Mouse (Mus musculus) gastrocnemius, postnatal 10 days (tissue): Measurements from ENCODE around the gene Tmem202. TPM values are rescaled to one million over a fixed set of nuclear protein-coding genes. Genes with fewer than 3 reads are reported as not detected.

Experiments used
- DNase-seq: peaks from one replicate; pipeline ENCODE4 v3.0.0; 2021; ENCODE audit warnings: mixed read lengths
- total RNA-seq, 2 experiments: library from RNA; stranded (reverse); gene quantifications; 2 replicates each; pipeline ENCODE4 v1.2.3; 2021

Tmem202 gene
- total RNA-seq, 2 experiments from 2014 or later, result 0.56 to 0.63 TPM

DNA sequence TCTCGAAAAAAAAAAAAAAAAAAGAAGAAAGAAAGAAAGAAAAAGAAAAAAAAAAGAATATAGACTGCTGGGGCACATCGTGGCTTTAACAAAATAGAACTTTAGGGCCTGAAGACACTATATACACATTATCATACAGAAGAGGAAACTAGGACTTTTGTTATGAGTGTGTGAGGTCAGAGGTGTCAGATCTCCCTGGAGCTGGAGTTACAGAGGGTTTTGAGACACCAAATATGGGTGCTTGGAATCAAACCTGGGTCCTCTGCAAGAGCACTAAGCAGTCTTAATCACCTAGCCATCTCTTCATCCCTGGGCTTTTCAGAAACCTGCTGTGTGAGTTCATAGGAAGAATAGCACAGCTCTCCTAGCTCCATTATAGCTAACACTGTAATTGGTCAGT is 6.2 kb downstream of the Tmem202 start:
- no peak for DNase-seq

DNA sequence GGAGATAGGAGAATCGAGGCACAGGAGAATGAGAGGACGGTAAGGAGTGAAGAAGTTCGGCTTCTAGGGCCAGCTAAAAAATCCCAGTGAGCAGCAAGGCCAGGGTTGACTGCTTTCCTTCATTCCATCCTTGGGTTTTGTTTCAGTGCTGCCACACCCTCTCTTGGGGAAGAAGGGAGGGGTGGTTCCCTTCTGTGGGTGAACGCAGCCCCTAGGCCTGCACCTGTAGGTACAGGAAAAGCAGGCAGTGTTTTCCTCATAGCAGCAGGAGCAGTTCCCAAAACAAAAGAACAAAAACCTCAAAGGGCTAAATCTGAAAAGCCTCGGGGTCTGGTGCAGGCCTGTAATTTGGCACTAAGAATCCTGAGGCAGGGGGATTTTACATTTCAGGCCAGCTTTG is 8.0 kb downstream of the Tmem202 start:
- no peak for DNase-seq

DNA sequence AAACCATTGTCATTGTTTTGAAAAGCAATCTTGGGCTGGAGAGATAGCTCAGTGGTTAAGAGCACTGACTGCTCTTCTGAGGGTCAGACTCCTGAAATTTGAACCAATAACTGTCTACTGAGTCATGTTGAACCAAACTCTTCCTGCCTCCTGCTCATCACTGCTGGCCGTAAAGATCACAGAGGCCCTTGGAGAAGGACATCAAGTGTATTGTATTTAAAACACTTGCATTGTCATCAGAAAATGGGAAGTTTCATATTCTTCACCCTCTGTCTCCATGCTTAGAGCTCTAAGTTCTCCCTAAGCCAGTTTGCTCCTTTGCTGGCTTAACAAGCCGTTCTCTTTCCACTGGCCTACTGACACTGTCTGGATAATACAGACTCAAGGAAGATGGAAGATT is 11.4 kb downstream of the Tmem202 start:
- DNase-seq, result no peak

DNA sequence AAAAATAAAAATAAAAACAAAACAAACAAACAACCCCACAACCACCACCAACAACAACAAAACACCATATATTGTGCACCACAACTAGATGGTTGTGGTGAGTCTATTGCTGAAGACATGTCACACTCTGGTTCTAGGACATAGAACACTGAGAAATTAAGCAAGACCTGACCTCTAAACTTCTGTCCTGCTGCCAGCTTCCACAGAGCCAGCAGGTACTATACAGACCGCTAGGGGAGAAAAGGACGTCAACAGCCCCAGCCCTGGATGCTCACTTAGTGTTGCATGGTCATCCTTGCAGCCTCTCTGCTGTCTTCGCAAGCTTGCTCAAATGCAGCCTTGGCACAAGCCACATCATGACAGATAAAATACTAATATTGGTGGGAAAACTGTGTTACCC is 12.1 kb downstream of the Tmem202 start:
- no peak for DNase-seq

DNA sequence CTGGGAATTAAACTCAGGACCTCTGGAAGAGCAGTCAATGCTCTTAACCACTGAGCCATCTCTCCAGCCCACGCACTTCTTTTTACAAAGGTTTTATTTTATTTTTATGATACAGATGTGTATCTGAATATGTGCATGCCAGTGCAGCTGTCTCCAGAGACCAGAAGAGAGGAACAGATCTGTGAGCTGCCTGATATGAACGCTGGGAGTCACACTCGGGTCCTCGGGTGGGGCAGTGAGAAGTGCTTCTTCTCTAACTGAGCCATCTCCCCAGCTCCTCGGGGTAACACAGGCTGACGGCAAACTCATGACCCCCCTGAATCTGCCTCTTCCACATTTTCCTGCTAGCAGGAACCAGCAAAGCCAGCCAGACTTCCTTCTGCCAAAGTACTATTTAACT is 12.9 kb downstream of the Tmem202 start:
- no peak for DNase-seq

DNA sequence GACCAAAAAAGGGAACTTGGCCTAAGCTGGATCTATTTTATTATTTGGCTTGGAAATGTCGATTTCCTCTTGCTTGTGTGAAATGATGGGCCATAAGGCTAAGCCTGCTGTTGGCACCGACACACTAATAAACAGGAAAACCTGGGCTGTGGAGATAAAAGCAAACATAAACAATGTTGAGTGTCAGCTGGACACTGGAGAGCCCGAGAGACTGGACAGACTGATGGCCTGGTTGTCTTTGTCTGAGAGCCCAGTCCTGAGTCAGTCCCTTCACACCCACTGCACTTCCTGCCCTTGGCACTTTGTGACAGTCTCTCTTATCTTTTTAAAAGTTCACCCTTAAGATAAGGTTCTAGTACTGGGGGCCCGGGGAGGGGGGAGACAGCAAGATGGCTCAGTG is 16.7 kb downstream of the Tmem202 start:
- no peak for DNase-seq

DNA sequence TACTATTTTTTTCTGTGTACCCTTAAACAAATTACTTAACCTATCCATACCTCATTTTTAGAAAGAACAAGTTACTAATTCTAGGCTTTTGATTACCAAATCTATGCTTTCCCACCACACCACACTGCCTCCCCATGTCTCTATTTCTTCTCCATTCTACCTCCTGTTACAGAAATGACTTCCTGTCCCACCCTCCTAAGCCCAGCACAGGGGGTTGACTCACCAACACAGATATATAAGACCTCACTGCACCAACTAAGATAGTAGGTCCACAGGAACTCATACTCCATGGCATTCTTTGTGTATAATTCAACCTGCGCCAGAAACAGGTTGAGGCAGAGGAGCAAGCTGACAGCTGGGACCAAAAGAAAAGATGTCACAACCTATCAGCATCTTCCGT is 20.3 kb downstream of the Tmem202 start:
- no peak for DNase-seq

DNA sequence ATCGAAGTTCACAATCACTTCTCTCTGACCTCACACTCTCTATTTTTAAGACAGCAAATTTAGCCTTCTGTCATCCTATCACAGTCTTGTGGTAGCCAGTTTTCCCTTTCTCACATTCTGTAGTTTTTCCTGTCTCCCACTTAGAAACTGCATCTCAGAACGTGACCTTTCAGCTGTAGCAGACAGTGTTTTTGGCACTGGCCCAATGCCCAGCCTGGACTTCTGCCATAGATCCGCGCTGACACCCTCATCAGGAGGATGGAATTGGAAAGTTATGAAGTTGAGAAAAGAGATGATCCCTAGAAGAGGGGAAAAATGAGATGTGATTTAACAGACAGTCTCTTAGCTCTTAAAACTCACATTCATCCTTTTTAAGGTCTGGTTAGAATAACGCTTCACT is 20.7 kb downstream of the Tmem202 start:
- peak; percentile 50 for DNase-seq

DNA sequence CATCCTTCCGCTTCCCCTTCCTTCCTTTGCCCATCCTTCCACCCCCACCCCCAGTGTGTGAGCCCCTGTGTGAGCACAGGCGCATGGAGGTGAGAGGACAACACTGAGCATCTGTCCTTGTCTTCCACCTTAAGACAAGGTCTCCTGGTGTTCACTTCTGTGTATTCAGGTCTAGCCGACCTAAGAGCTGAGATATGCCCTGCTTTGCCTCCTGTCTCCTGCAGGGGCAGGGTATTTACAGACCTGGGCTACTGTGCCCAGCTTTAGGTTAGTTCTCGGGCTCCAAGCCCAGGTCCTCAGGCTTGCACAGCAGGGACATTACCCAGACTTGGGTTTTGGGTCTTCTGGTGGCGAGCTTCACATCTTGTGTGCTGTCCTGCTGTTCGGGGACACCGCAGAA is 22.5 kb downstream of the Tmem202 start:
- no peak for DNase-seq

DNA sequence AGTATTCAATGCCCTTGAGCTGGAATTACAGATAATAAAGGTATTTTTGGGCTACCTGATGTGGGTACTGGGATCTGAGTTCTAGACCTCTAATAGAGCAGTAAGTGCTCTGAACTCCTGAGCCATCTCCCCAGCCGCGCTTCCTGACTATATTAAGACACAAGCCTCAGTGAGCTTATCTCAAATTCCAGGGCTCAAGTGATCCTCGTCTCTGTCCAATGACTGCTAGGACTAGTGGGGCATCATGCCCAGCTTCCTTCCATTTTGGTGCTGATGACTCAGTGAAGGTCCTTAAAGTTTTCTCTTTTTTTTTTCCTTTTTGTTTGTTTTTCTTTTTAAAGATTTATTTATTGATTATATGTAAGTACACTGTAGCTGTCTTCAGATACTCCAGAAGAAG is 24.6 kb downstream of the Tmem202 start:
- no peak for DNase-seq

DNA sequence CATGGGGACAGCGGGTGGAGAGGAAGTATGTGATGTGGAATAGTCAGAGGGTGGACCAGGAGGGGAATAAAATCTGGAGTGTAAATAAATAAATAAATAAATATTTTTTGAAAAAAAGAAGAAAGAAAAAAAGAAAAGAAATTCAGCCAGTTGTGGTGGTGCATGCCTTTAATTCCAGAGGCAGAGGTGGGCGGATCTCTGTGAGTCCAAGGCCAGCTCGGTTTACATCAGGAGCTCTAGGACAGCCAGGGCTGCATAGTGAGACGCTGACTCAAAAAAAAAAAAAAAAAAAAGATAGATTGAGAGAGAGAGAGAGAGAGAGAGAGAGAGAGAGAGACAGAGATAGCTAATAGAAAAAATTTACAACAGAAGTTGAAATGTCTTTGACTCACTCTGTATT is 27.3 kb downstream of the Tmem202 start:
- no peak for DNase-seq

DNA sequence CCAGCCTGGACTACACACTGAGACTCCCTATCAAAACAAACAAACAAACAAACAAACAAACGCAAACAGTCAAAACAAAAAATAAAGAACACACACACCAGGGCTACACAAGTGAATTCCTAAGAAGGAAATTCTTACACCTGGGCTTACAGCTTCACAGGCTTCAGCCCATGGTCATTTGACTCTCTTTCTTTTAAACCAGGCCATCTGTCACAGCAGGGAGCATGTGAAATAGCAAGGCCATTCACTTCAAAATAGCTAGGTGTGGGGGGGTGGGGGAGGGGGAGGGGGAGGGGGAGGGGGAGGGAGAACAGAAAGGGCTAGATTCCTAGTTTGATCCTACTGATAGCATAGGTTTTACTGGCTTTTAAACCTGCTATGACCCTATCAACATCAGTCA is 31.5 kb downstream of the Tmem202 start:
- DNase-seq, result no peak

DNA sequence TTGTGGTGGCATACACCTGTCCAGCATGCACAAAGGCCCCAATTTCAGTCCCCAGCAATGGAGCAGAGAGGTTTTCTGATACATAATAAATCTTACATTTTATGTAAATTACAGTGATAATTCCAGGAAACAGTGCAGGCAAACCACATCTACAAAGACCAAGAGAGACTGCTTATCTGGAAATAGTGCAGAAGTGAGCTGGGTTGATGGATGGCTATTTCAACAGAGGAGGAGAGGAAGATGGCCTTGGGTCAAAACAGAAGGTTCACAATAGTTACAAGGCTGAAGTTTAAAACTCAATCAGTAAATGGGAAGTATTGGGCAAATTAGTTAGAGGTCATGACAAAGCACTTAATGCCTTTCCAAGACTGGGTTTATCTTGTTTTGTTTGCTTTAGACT is 52.3 kb downstream of the Tmem202 start:
- DNase-seq, result no peak

DNA sequence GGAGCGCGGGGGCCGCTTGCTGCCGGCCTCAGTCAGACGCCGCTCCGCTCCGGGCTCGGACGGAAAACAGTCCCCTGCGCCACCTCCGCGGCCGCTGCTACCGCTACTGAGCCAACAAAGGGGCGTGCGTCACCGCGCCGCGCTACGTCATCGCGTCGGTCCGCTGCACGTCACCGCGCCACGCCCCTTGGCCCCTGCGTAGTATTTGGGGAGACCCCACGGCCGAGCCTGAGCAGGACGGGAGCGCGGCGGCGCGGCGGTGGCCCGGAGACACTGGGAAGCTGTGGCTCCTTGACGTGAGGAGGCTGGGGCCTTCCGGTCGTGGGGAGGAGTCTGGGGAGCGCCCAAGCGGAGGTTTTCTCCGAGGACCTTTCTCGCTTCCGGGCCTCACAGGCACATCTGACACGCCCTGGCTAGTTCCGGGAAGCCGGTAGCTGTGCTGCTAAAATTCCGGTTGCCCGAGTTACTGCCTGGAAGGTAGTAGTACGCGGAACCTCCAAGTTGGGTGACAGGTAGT is 53.0 kb downstream of the Tmem202 start, which contains the start of gene Arih1:
TSS of gene Arih1 (minus strand) at position 70 of the 517 bp plus-strand sequence.
- peak; percentile 99 for DNase-seq

DNA sequence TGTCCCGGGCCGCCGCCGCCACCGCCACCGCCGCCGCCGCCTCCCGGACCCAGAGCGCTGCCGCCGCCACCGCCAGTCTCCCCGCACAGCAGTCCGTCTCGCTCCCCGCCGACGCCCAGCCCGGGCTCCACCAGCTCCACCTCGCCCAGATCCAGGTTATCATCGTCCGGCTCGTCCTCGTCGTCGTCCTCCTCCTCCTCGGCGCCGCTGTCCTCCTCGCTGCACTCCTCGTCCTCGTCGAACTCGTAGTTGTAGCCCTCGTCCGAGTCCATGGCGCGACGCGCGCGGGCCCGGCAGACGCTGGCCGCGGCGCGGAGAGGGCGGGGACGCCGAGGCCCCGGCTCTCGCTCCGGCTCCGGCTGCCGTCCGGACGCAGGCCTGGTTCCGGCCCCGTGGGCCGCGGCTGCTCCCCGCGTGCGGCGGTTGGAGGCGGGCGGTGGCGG is 53.5 kb downstream of the Tmem202 start:
- no peak for DNase-seq

DNA sequence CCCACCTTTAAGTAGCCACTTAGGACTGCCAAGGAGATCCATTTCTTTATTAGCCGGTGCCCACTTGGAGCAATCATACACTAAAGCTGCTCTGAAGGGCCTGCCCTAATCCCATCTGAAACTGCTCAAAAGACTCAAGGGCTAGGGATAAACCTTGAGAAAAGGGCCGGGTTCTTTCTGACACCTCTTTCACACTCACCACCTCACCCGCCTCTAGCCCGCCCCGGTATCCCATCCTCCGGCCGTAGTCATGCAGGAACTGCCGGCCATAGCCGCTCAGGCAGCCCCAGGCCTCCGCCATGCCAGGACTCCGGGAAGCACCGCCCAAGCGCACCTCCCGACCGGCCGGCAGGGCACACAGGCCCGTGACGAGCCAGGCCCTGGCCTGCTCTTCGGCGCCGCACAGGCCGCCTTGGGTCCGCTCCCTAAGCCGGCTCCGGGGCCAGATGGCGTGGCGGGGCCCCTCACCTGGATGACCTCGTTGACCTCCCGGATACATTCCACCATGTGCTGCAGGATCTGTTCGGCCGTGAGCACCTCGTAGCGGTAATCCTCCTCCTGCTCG is 54.1 kb downstream of the Tmem202 start:
- peak; percentile 79 for DNase-seq

DNA sequence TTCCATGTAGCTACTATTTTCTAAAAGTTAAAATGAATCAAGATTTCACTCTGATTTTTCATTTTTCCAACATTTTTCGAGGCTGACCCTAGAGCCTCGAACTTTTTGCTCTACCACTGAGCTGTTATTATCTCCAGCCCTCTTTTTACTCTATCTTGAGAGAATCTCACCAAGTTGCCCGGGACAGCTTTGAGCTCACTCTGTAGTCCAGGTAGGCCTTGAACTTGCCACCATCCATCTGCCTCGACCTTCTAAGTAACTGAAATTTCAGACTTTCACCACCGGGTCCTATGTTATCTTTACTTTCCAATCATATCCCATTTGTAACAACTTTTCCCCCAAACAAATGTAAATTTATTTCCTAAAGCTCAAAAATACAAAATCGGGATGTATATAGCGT is 54.9 kb downstream of the Tmem202 start:
- DNase-seq, result no peak

DNA sequence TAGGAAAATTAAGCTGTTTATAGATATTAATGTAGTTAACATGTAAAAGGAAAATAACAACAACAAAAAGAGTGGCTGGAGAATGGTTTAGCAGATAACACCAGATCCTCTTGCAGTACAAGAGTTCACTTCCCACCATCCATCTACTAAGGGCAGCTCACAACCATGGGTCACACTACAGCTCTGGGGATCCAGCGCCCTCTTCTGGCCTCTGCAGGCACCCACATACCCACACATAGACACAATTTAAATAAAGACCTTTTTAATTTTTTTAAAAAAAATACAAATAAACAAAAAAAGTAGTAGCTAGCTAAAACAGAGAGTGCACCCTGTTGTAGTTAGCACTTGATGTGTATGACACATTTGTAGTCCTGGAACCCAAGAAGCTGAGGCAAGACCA is 57.2 kb downstream of the Tmem202 start:
- peak; percentile 11 for DNase-seq

DNA sequence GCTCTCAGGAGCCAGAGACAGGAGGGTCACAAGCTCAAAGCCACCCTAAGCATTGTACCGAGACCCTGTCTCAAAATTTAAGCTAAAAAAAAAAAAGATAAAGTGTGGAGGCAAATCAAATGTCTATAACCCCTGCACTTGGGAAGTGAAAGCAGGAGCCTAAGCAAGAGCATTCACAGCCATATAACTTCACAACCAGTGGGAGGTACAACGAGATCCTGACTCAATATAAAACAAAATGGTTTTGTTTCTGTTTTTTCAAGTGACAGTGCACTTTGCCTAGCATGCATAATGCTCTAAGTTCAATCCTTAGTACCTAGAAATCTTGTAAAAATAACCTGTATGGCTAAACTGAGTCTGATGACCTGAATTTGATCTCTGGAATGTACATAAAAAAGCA is 63.0 kb downstream of the Tmem202 start:
- no peak for DNase-seq

DNA sequence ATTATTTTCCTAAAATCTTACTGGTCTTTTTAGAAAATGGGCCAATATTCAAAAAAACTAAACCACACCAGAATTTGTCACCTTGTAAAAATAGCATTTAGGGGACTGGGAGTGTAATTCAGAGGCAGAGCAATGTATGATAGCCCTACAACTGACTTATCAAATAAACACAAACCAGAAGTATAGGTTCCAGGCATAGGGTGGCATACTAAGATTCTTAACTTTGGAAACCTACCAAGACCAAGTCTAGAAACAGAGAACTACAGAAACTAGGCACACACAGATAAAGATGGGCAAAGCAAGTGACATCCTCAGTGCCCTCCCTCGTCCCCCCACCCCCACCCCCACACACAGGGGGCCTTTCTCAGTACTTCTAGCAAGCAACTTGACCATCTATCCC is 64.8 kb downstream of the Tmem202 start:
- no peak for DNase-seq

DNA sequence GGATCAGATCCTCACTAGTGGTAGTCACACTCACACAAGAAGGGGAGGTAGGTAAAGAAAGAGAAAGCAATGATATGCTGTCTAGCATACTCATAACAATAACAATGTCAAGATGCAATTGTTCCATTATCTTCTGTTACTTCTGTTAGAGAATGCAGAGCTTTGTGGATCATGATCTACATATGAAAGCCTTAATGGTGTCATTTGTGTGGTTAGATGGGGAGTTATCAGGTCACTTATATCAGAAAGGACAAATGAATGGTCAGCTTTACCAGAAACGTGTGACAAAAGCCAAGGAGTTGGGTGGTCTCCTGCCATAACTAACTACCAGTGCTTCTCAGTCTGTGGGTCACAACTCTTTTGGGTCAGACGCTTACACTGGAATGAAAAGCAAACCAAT is 66.5 kb downstream of the Tmem202 start:
- DNase-seq, result no peak

DNA sequence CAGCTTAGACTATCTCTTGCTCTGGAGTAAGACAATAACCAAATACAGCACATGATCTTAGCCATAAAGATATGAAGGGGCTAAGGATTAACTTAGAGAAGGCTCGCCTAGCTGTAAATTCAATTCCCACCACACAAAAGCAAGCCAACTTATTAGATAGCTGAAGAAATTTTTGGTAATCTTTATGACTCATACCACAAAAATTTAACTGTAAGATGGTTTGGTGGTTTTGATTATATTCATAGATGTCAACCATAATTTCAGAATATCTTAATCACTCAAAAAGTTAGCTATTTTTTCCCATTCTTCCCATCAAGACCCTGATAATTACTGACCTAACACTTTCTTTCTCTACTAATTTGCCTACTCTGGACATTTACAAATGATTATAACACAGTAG is 70.2 kb downstream of the Tmem202 start:
- no peak for DNase-seq
